Mouse (Mus musculus) right cerebral cortex, postnatal 25 days (tissue): Measurements from ENCODE around the gene Olfr1089.

Source experiments
- DNase-seq: peaks from one replicate; pipeline ENCODE4 v3.0.0; 2022

The Olfr1089 gene

DNA sequence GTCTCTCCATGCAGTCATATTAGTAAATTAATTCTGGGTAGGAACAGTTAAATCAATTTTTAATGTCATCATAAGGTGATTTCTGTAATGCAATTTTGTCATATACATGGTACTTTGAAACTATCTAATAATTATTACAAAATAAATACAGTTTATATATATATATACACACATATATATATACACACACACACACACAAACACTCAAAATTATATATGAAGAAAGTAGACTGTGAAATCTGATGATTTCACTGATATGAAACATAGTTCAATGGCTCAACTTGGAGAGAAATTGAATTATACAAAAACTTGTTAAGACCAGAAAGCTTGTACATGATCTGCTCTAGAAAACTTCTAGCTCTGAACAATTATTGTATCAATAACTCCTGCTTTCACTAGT lies at the start of gene Olfr1089:
Olfr1089 (minus strand) TSS at position 101 of the 400 bp plus-strand sequence.
- DNase-seq, result no peak

DNA sequence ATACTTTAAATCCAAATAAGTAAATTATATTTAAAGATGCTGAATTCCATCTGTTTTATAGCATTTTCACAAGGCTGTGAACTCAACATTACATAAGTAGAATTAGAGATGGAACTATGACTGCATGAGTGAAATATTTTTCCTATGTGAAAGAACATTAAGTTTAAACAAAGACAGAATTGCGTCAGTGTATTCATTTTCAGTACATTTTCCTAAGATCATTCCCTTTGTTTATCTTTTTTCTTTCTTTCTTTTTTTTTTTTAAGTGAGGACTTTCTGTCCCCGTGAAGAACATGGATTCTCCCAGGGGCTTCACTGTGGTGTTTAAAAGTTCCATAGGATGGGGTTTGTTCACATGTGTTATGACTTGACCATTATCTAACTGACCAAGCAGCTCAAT lies 48.7 kb upstream of the Olfr1089 start, which contains the start of gene Olfr1093:
Olfr1093 (plus strand) TSS at position 301 of the 400 bp plus-strand sequence.
- DNase-seq, result no peak

DNA sequence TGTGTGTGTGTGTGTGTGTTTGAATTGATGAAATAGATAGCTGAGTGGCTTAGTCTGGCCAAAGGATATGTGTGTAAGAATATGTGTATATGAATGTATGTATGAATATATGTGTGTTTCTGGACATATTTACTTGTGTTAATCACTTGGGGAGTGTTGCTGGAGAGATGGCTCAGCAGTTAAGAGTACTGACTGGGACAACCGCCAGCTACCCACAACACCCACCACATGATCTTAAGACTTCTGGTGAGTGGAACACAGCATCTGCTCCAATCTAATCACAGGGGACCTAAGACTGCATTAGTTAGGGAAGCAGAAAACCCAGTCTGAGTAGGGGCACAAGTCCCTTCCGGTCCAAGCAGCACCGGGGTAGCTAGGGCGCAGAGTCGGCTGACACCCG lies 27.5 kb upstream of the Olfr1089 start:
- no peak for DNase-seq

DNA sequence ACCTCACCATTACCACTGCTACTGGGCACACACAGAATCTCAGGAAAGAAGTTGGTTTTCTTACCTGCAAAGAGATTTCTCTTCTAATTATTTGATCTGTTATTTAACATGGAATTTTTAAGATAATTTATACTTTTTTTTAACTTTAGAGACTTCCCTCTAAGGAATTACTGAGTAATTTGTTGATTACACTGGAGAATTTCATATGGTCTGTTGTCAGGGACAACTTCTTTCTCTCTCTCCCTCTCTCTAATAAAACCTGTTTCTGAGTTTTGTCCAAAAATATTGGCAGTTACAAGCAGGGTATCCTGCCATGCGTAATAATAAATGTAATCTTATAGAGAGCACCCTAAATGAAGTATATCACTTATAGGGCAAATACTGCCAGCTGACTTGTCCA lies 25.4 kb upstream of the Olfr1089 start, which contains the start of gene Olfr1090:
Olfr1090 (minus strand) TSS at position 101 of the 400 bp plus-strand sequence.
- DNase-seq, result no peak

DNA sequence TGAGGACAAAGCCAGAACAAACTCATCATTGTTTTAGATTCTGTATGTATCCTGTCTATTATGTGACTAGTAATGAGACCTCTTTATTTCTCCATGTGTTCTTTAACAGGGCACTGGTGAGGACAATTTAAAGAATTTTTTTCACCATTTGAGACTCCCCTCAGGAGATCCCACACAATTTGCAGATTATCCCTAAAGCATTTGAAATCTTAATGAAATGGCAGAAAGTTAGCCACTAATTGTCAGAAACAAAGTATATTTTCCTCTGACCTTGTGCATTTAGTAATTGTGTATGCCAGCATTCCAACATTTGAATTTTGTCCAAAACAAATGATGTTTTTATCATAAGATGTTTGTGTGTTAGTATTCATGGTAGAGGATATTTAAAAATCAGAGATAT lies 35.2 kb downstream of the Olfr1089 start, which contains the start of gene Olfr1087:
Olfr1087 (minus strand) TSS at position 101 of the 400 bp plus-strand sequence.
- DNase-seq, result no peak
